ENCODE assay signal across 12 mouse cellular contexts in the genomic region with DNA sequence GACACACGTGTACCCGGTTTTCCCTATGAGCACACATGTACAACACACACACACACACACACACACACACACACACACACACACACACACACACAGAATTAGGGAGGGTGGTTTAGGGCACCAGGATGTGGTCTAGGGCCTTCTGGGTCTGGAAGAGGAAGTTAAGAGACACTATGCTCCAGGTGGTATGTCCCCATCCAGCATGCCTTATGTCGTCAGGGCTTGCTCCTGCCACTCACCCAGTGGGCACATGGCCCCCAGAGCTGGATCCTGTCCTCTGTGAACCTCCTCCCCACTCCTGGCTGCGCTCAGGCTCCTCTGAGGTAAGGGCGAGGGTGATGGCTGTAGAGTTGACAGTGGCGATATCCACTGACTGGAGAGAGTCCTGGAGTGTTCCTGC. TPM values are rescaled to one million over a fixed set of nuclear protein-coding genes. Genes with fewer than 3 reads are reported as not detected.
DNase-seq lines count a peak whose midpoint lies in the region; ATAC-seq and TF ChIP-seq lines count a peak whose summit lies in the region.
"Had no signal": no experiment of that assay in that cellular context is flagged by ENCODE, and none has a peak within 500 bp of the region (broad histone marks: within the 10 kb centered on the region; RNA-seq: fewer than 3 reads in every experiment).

No protein-coding gene starts in this region.

- peaks cover 55% of the 10 kb centered on the region for H3K4me1 ChIP-seq in hindbrain, embryonic 10.5 days (replicated peaks)
- peaks cover 2% of the 10 kb centered on the region for H3K4me1 ChIP-seq in hindbrain, embryonic 11.5 days (replicated peaks; ENCODE audit: control insufficient read depth, insufficient read depth, low read length)
- H3K4me1 ChIP-seq in G1E (ENCODE audit: insufficient read depth, low read depth, low read length): peaks cover 24% of the 10 kb centered on the region
- H3K4me1 ChIP-seq in liver, embryonic 16.5 days (ENCODE audit: control insufficient read depth, low read depth, low read length): peaks cover 10% of the 10 kb centered on the region

- no peak overlapping the region for H3K4me3 ChIP-seq in hindbrain, embryonic 10.5 days
- no peak overlapping the region for H3K4me3 ChIP-seq in hindbrain, embryonic 11.5 days (ENCODE audit: low read depth, low read length)
- H3K4me3 ChIP-seq in G1E (ENCODE audit: low read depth, low read length): peak overlapping the region; percentile 39; the same call in 1 of the 2 replicates
- H3K4me3 ChIP-seq in liver, embryonic 16.5 days (ENCODE audit: low read depth, low read length): no peak overlapping the region
- no peak overlapping the region for H3K4me3 ChIP-seq in layer of hippocampus, adult 2 months
- H3K4me3 ChIP-seq: embryonic facial prominence, embryonic 12.5 days; heart, adult 2 months; intestine, embryonic 15.5 days; limb, embryonic 13.5 days had no signal

- ATAC-seq in hindbrain, embryonic 11.5 days (ENCODE audit: low FRiP score): no peak
- ATAC-seq in G1E (ENCODE audit: extremely low read depth, insufficient number of reproducible peaks, low FRiP score, poor library complexity, severe bottlenecking): no peak
- peak; percentile 23; the same call in 1 of the 2 replicates for ATAC-seq in liver, embryonic 16.5 days (ENCODE audit: low read depth)

- DNase-seq in hindbrain, embryonic 10.5 days (ENCODE audit: low spot score): no peak
- DNase-seq in hindbrain, embryonic 11.5 days (ENCODE audit: low spot score): no peak
- DNase-seq in G1E (ENCODE audit: low spot score): peak; percentile 58
- DNase-seq in thymus, postnatal 10 days (ENCODE audit: low spot score in 2 of 2): peak; percentile 41 to 42
- no peak for DNase-seq in Muller cell, postnatal 12 days (ENCODE audit: inconsistent ontology term)
- no peak for DNase-seq in layer of hippocampus, adult 2 months (ENCODE audit: low spot score in 2 of 2)
- DNase-seq in heart, postnatal 10 days: no peak

- peaks cover 32% of the 10 kb centered on the region for H3K36me3 ChIP-seq in hindbrain, embryonic 10.5 days
- H3K36me3 ChIP-seq in hindbrain, embryonic 11.5 days (ENCODE audit: control insufficient read depth, insufficient read depth, low read length): no peaks in the 10 kb centered on the region
- H3K36me3 ChIP-seq in G1E (replicated peaks): no peaks in the 10 kb centered on the region
- H3K36me3 ChIP-seq in liver, embryonic 16.5 days (ENCODE audit: control insufficient read depth, insufficient read depth): no peaks in the 10 kb centered on the region
- H3K36me3 ChIP-seq: intestine, embryonic 15.5 days had no signal

- intact Hi-C loops in heart, postnatal 10 days (cut with DNase I): loop anchor here (5.0 kb wide), 1 partner anchor 436 kb away; no protein-coding TSS in a partner anchor

- H3K27ac ChIP-seq in hindbrain, embryonic 10.5 days: peak overlapping the region; percentile 50; the same call in 1 of the 2 replicates
- H3K27ac ChIP-seq in hindbrain, embryonic 11.5 days (ENCODE audit: low read depth, low read length): no peak overlapping the region
- H3K27ac ChIP-seq in liver, embryonic 16.5 days (ENCODE audit: low read length): no peak overlapping the region
- no peak overlapping the region for H3K27ac ChIP-seq in layer of hippocampus, adult 2 months
- H3K27ac ChIP-seq: heart, adult 2 months; intestine, embryonic 15.5 days; limb, embryonic 13.5 days had no signal

- 87% methylated on average over 6 of the region's 6 CpGs for WGBS in hindbrain, embryonic 10.5 days
- WGBS in hindbrain, embryonic 11.5 days: 89% methylated on average over 6 of the region's 6 CpGs
- WGBS in liver, embryonic 16.5 days (ENCODE audit: insufficient replicate concordance): 28% methylated on average over 6 of the region's 6 CpGs

- peaks cover 8% of the 10 kb centered on the region; the same call in 1 of the 2 replicates for H3K27me3 ChIP-seq in hindbrain, embryonic 10.5 days (ENCODE audit: insufficient read depth, poor library complexity, severe bottlenecking)
- H3K27me3 ChIP-seq in hindbrain, embryonic 11.5 days (ENCODE audit: control insufficient read depth, insufficient read depth, low read length): no peaks in the 10 kb centered on the region
- H3K27me3 ChIP-seq in G1E (ENCODE audit: insufficient read depth, low read length): peaks cover 58% of the 10 kb centered on the region
- no peaks in the 10 kb centered on the region for H3K27me3 ChIP-seq in liver, embryonic 16.5 days (ENCODE audit: control insufficient read depth, insufficient read depth, low read depth, low read length)
- H3K27me3 ChIP-seq: embryonic facial prominence, embryonic 12.5 days; intestine, embryonic 15.5 days; limb, embryonic 13.5 days had no signal

- no peak overlapping the region for H3K4me2 ChIP-seq in hindbrain, embryonic 11.5 days (replicated peaks; ENCODE audit: low read depth, low read length)
- H3K4me2 ChIP-seq in liver, embryonic 16.5 days (ENCODE audit: low read depth, low read length): no peak overlapping the region
- H3K4me2 ChIP-seq: embryonic facial prominence, embryonic 12.5 days; intestine, embryonic 15.5 days had no signal

- H3K9ac ChIP-seq in hindbrain, embryonic 11.5 days (ENCODE audit: low read depth, low read length): no peak overlapping the region
- no peak overlapping the region for H3K9ac ChIP-seq in liver, embryonic 16.5 days (ENCODE audit: low read depth, low read length)
- H3K9ac ChIP-seq: embryonic facial prominence, embryonic 12.5 days; intestine, embryonic 15.5 days had no signal

- no peaks in the 10 kb centered on the region for H3K9me3 ChIP-seq in hindbrain, embryonic 10.5 days
- H3K9me3 ChIP-seq in hindbrain, embryonic 11.5 days (ENCODE audit: control insufficient read depth, low read length): no peaks in the 10 kb centered on the region
- no peaks in the 10 kb centered on the region for H3K9me3 ChIP-seq in G1E (replicated peaks)
- no peaks in the 10 kb centered on the region for H3K9me3 ChIP-seq in liver, embryonic 16.5 days (replicated peaks; ENCODE audit: control insufficient read depth, low read length)
- H3K9me3 ChIP-seq: embryonic facial prominence, embryonic 12.5 days; intestine, embryonic 15.5 days; limb, embryonic 13.5 days had no signal

- no peak for TF ChIP-seq CTCF in G1E (IDR thresholded peaks at IDR 0.05; ENCODE audit: low read depth, low read length)
- no peak for TF ChIP-seq CTCF in layer of hippocampus, adult 2 months (conservative IDR thresholded peaks at IDR 0.05)

RNA-seq across cellular contexts. Expression of gene BC034090, which starts 21.2 kb away (rescaled TPM):
- 5.3 and 6.2 TPM in 2 replicates for polyA plus RNA-seq in hindbrain, embryonic 10.5 days (2016; fragmentation: Nextera tagmentation; extraction: Ambion mirVana)
- 1.7 and 2.5 TPM in 2 replicates for polyA plus RNA-seq in hindbrain, embryonic 11.5 days (2014; fragmentation: Nextera tagmentation; extraction: Ambion mirVana)
- total RNA-seq in G1E (2014; fragmentation: Nextera tagmentation) (not detected in 2 replicates), G1E (2017) (0.11 TPM in 1 of 2 replicates, not detected in the other)
- 0.09 and 0.18 TPM in 2 replicates for polyA plus RNA-seq in G1E (2012)
- polyA plus RNA-seq in liver, embryonic 16.5 days (2015; fragmentation: Nextera tagmentation; extraction: Ambion mirVana): 0.12 and 0.33 TPM in 2 replicates
- 1 to 10 TPM; 7.9 to 8.2 TPM for total RNA-seq in layer of hippocampus, adult 2 months (2021)
- 10 to 100 TPM; 53.6 to 56.7 TPM for total RNA-seq in heart, postnatal 10 days (2021)

Comparison
In these comparisons a context has a peak if more than half of its experiments do, and no peak if none do; other contexts are left out.
1. DNase-seq: peak in G1E (single experiment) and thymus, postnatal 10 days (2 of 2); none in hindbrain, embryonic 10.5 days (single experiment), hindbrain, embryonic 11.5 days (single experiment), Muller cell, postnatal 12 days (single experiment), layer of hippocampus, adult 2 months (0 of 2) and heart, postnatal 10 days (0 of 2).